Mouse (Mus musculus) hindbrain, postnatal 0 days (tissue): ENCODE measurements around the gene Matn3. TPM values are rescaled to one million over a fixed set of nuclear protein-coding genes. Genes with fewer than 3 reads are reported as not detected.
A peak's percentile ranks its signal among the peaks of the same experiment; 100 is the strongest.

ENCODE experiments used
- ATAC-seq: fragments of 200-750 bp; cut with Nextera tagmentation; 2 replicates; pipeline ENCODE4 v1.8.0; 2017; ENCODE audit warnings: mild to moderate bottlenecking, moderate TSS enrichment, moderate library complexity
- DNase-seq: peaks from one replicate; pipeline ENCODE4 v3.0.0-alpha.2; 2015; ENCODE audit warnings: low spot score
- H3K27ac ChIP-seq: fragments of 300-500 bp; sonication (generic); 2 replicates; pipeline ENCODE4 v1.5.1; 2014; ENCODE audit warnings: mild to moderate bottlenecking
- H3K27me3 ChIP-seq: fragments of 300-500 bp; sonication (generic); 2 replicates; pipeline ENCODE4 v1.6.1; 2014; ENCODE audit warnings: low read length, mixed read lengths; ENCODE audit not compliant: insufficient read depth
- H3K36me3 ChIP-seq: fragments of 300-500 bp; sonication (generic); 2 replicates; pipeline ENCODE4 v1.6.1; 2014; ENCODE audit warnings: low read length, mixed read lengths; ENCODE audit not compliant: insufficient read depth
- H3K4me1 ChIP-seq: fragments of 300-500 bp; sonication (generic); 2 replicates; pipeline ENCODE4 v1.6.1; 2014; ENCODE audit warnings: antibody characterized with exemption, low read length, mixed read lengths; ENCODE audit not compliant: insufficient read depth
- H3K4me2 ChIP-seq: fragments of 300-500 bp; sonication (generic); 2 replicates; pipeline ENCODE4 v1.6.1; 2014; ENCODE audit warnings: low read depth, mild to moderate bottlenecking, low read length, moderate library complexity, mixed read lengths
- H3K4me3 ChIP-seq: fragments of 300-500 bp; sonication (generic); 2 replicates; pipeline ENCODE4 v1.5.1; 2014; ENCODE audit warnings: low read length
- H3K9ac ChIP-seq: fragments of 300-500 bp; sonication (generic); replicated peaks from 2 replicates; pipeline ENCODE4 v1.6.1; 2014; ENCODE audit warnings: mild to moderate bottlenecking, low read length, moderate library complexity, mixed read lengths
- H3K9me3 ChIP-seq: fragments of 300-500 bp; sonication (generic); 2 replicates; pipeline ENCODE4 v1.6.1; 2016; ENCODE audit warnings: low read length, mixed read lengths
- CTCF ChIP-seq: IDR thresholded peaks from 2 replicates; pipeline ENCODE4 v1.5.1; 2016; ENCODE audit warnings: antibody characterized with exemption, control low read depth, low read depth
- WGBS: fragments of 180-500 bp; shearing (Covaris S2); extraction: QIAGEN DNeasy Blood & Tissue Kit; methylation state at CpG from one replicate; pipeline ENCODE4 v1.1.7; 2014; 5-methylcytosine and 5-hydroxymethylcytosine counted together
- polyA plus RNA-seq: library from polyadenylated mRNA; unstranded; fragments of >200 nt; fragmentation: Nextera tagmentation; extraction: Ambion mirVana; gene quantifications from 2 replicates; pipeline ENCODE4 v1.2.1, GENCODE M21; 2015
- total RNA-seq: library from RNA; depleted of rRNA; stranded (reverse); fragments of >200 nt; gene quantifications from 2 replicates; pipeline ENCODE4 v1.2.3, GENCODE M21; 2014; rRNA removed

Gene Matn3
- 0.04 and 0.31 TPM in 2 replicates for total RNA-seq
- 0.08 and 0.10 TPM in 2 replicates for polyA plus RNA-seq

GRCm38 (mm10) chr12:8947714-8948464, at the start of gene Matn3:
Matn3 (plus strand) TSS chr12:8947929.
- peak; percentile 59 for DNase-seq
- H3K9me3 ChIP-seq, result no peaks in the 10 kb centered on the region

GRCm38 (mm10) chr12:8898879-8899785, 48.6 kb upstream of the Matn3 start:
- Histone ChIP-seq H3K36me3 (no peaks in the 10 kb centered on the region), H3K27me3 (no peaks in the 10 kb centered on the region), H3K9me3 (no peaks in the 10 kb centered on the region), H3K9ac (no peak overlapping the region), H3K27ac (no peak overlapping the region), H3K4me2 (no peak overlapping the region), H3K4me1 (no peaks in the 10 kb centered on the region), H3K4me3 (no peak overlapping the region)
- TF ChIP-seq CTCF, result no peak
- peak; percentile 28 for DNase-seq
- WGBS, result 34% methylated on average over 19 of the region's 19 CpGs
- ATAC-seq, result peak; percentile 57; the same call in 1 of the 2 replicates

More at GRCm38 (mm10) chr12:8947714-8948464, at the start of gene Matn3:
- under 1% methylated on average over 42 of the region's 42 CpGs for WGBS
- H3K4me3 ChIP-seq, result peak within 1 kb of the TSS; percentile 45
- no peaks in the 10 kb centered on the region for H3K36me3 ChIP-seq
- peak; percentile 66 for ATAC-seq
- TF ChIP-seq CTCF, result 0 out of 2 replicates have a peak, but pooled peaks have one; percentile 14
- no peak within 1 kb of the TSS for H3K27ac ChIP-seq
- H3K4me2 ChIP-seq, result peak within 1 kb of the TSS; percentile 97
- no peaks in the 10 kb centered on the region for H3K27me3 ChIP-seq
- H3K9ac ChIP-seq, result peak within 1 kb of the TSS; percentile 50
- peaks cover 10% of the 10 kb centered on the region; the same call in 1 of the 2 replicates for H3K4me1 ChIP-seq

- no peaks in the 10 kb centered on the region for H3K36me3 ChIP-seq
These were observed 47.5 kb upstream of the Matn3 start for GRCm38 (mm10) chr12:8900107-8900698.

GRCm38 (mm10) chr12:8900919-8901663, 46.6 kb upstream of the Matn3 start:
- WGBS, result 68% methylated on average over 5 of the region's 5 CpGs
- H3K4me3 ChIP-seq, result no peak overlapping the region
- no peak for ATAC-seq
- H3K4me2 ChIP-seq, result no peak overlapping the region
- H3K27me3 ChIP-seq, result no peaks in the 10 kb centered on the region
- no peak overlapping the region for H3K9ac ChIP-seq
- no peak overlapping the region for H3K27ac ChIP-seq
- no peaks in the 10 kb centered on the region for H3K4me1 ChIP-seq
- TF ChIP-seq CTCF, result no peak
- H3K9me3 ChIP-seq, result no peaks in the 10 kb centered on the region
- no peaks in the 10 kb centered on the region for H3K36me3 ChIP-seq
- DNase-seq, result no peak

More at GRCm38 (mm10) chr12:8900107-8900698, 47.5 kb upstream of the Matn3 start:
- H3K9me3 ChIP-seq, result no peaks in the 10 kb centered on the region
- WGBS, result 29% methylated on average over 4 of the region's 4 CpGs
- H3K27ac ChIP-seq, result no peak overlapping the region
- H3K4me1 ChIP-seq, result no peaks in the 10 kb centered on the region
- H3K9ac ChIP-seq, result no peak overlapping the region
- ATAC-seq (no peak), DNase-seq (no peak)
- no peak for TF ChIP-seq CTCF
- H3K4me3 ChIP-seq, result no peak overlapping the region
- H3K4me2 ChIP-seq, result no peak overlapping the region
- H3K27me3 ChIP-seq, result no peaks in the 10 kb centered on the region

- 15% methylated on average over 2 of the region's 2 CpGs for WGBS
- no peak for ATAC-seq
These were observed 45.8 kb upstream of the Matn3 start for GRCm38 (mm10) chr12:8901934-8902333.

GRCm38 (mm10) chr12:8902479-8902878, 45.2 kb upstream of the Matn3 start:
- H3K27ac ChIP-seq, result no peak overlapping the region
- WGBS, result 38% methylated on average over 3 of the region's 3 CpGs
- ATAC-seq, result no peak
- no peak overlapping the region for H3K9ac ChIP-seq
- DNase-seq, result no peak
- no peaks in the 10 kb centered on the region for H3K27me3 ChIP-seq
- H3K4me1 ChIP-seq, result no peaks in the 10 kb centered on the region
- no peak overlapping the region for H3K4me2 ChIP-seq
- no peak for TF ChIP-seq CTCF
- H3K9me3 ChIP-seq, result no peaks in the 10 kb centered on the region
- no peak overlapping the region for H3K4me3 ChIP-seq
- no peaks in the 10 kb centered on the region for H3K36me3 ChIP-seq

More at GRCm38 (mm10) chr12:8901934-8902333, 45.8 kb upstream of the Matn3 start:
- DNase-seq, result no peak
- H3K4me3 ChIP-seq, result no peak overlapping the region
- no peaks in the 10 kb centered on the region for H3K36me3 ChIP-seq
- no peak overlapping the region for H3K27ac ChIP-seq
- H3K9me3 ChIP-seq, result no peaks in the 10 kb centered on the region
- TF ChIP-seq CTCF, result no peak
- no peaks in the 10 kb centered on the region for H3K27me3 ChIP-seq
- no peak overlapping the region for H3K4me2 ChIP-seq
- no peak overlapping the region for H3K9ac ChIP-seq
- no peaks in the 10 kb centered on the region for H3K4me1 ChIP-seq
